Mouse (Mus musculus) left cerebral cortex, adult 2 months (tissue): ENCODE results near the gene Erap1. TPM values are rescaled to one million over a fixed set of nuclear protein-coding genes. Genes with fewer than 3 reads are reported as not detected.
"Not testable (repeated sequence)": the region's sequence is repeated elsewhere in the genome, so short reads cannot be mapped to it uniquely, and the experiment has no call there.

ENCODE experiments used
- DNase-seq, 2 experiments: peaks; one replicate each; pipeline ENCODE4 v3.0.0; 2021 to 2022; ENCODE audit warnings: low spot score in 2 of 2, mixed read lengths in 1 of 2; ENCODE audit errors: extremely low spot score in 1 of 2
- H3K27ac ChIP-seq: fragments of 200-600 bp; 2 replicates; pipeline ENCODE4 v1.8.1; 2022
- H3K4me3 ChIP-seq: fragments of 200-600 bp; 2 replicates; pipeline ENCODE4 v1.8.1; 2022
- CTCF ChIP-seq: fragments of 200-600 bp; IDR thresholded peaks from 2 replicates; pipeline ENCODE4 v1.8.1; 2022; ENCODE audit warnings: antibody characterized with exemption, mild to moderate bottlenecking, moderate library complexity
- intact Hi-C: fragments of 180-260 bp; cut with DNase I; formaldehyde crosslinking; loops from one replicate; pipeline ENCODE4 v1.15.1; 2025
- long read RNA-seq, 2 experiments: library from polyadenylated mRNA; stranded (forward); transcript quantifications; one replicate each; pipeline ENCODE4 v2.0.0; 2021; ENCODE audit warnings: borderline mapping rate in 2 of 2
- total RNA-seq, 2 experiments: library from RNA; stranded (reverse); gene quantifications; 2 replicates each; pipeline ENCODE4 v1.2.3; 2021

Gene Erap1
- 10 to 100 TPM; 11.0 to 15.1 TPM for total RNA-seq
- long read RNA-seq, experiment 1, full-length matches to known transcripts, result 5 of 6 reads
- long read RNA-seq, experiment 1, partial matches to known transcripts, result 1 of 6 reads
- long read RNA-seq, experiment 1, other reads (novel, unspliced or antisense), result 0 of 6 reads
- long read RNA-seq, experiment 2, full-length matches to known transcripts, result 3 of 4 reads
- long read RNA-seq, experiment 2, partial matches to known transcripts, result 1 of 4 reads
- long read RNA-seq, experiment 2, other reads (novel, unspliced or antisense), result 0 of 4 reads

GRCm38 (mm10) chr13:74638793-74639711 is at the start of gene Erap1:
Gene Erap1 (plus strand): TSS chr13:74639568.
- intact Hi-C loops, result loop anchor here (1.0 to 5.0 kb wide), 4 partner anchors 215 to 1158 kb away; no protein-coding TSS in a partner anchor
- peak within 1 kb of the TSS; percentile 81 for H3K27ac ChIP-seq
- peak within 1 kb of the TSS; percentile 71 for H3K4me3 ChIP-seq
- peak; percentile 85 for TF ChIP-seq CTCF
- peak; percentile 10 to 11 for DNase-seq

GRCm38 (mm10) chr13:74591401-74591821 is 48.0 kb upstream of the Erap1 start:
- H3K27ac ChIP-seq, intact Hi-C loops, H3K4me3 ChIP-seq, DNase-seq: not testable (repeated sequence)

GRCm38 (mm10) chr13:74591828-74592227 is 47.5 kb upstream of the Erap1 start:
- H3K4me3 ChIP-seq, H3K27ac ChIP-seq, DNase-seq, intact Hi-C loops: not testable (repeated sequence)

GRCm38 (mm10) chr13:74597022-74597421 is 42.3 kb upstream of the Erap1 start:
- intact Hi-C loops, DNase-seq, H3K4me3 ChIP-seq, H3K27ac ChIP-seq: not testable (repeated sequence)

GRCm38 (mm10) chr13:74601776-74602175 is 37.6 kb upstream of the Erap1 start:
- intact Hi-C loops, H3K27ac ChIP-seq, H3K4me3 ChIP-seq, DNase-seq: not testable (repeated sequence)

- intact Hi-C loops, result loop anchor here (5.0 kb wide), 1 partner anchor 55 kb away; no protein-coding TSS in a partner anchor
- H3K27ac ChIP-seq, result peak overlapping the region; percentile 80
- DNase-seq, result peak; percentile 69 to 82
- H3K4me3 ChIP-seq, result peak overlapping the region; percentile 49
These were observed 22.0 kb upstream of the Erap1 start for GRCm38 (mm10) chr13:74617163-74618019.

GRCm38 (mm10) chr13:74632327-74632726 is 7.0 kb upstream of the Erap1 start:
- intact Hi-C loops, result no loop called here
- TF ChIP-seq CTCF, result no peak
- no peak overlapping the region for H3K27ac ChIP-seq

GRCm38 (mm10) chr13:74632857-74633256 is 6.5 kb upstream of the Erap1 start:
- Histone ChIP-seq H3K4me3 (no peak overlapping the region), H3K27ac (no peak overlapping the region)
- no peak for TF ChIP-seq CTCF
- intact Hi-C loops, result no loop called here
- DNase-seq, result no peak

More at GRCm38 (mm10) chr13:74632327-74632726, 7.0 kb upstream of the Erap1 start:
- no peak for DNase-seq
- no peak overlapping the region for H3K4me3 ChIP-seq

GRCm38 (mm10) chr13:74639712-74640522 is 549 bp downstream of the Erap1 start:
- no peak for TF ChIP-seq CTCF
- peak overlapping the region; percentile 71 for H3K4me3 ChIP-seq
- H3K27ac ChIP-seq, result peak overlapping the region; percentile 81
- intact Hi-C loops, result loop anchor here (1.0 to 10.0 kb wide), 6 partner anchors 214 to 1377 kb away; partner anchors contain the start of gene Rfesd
- peak; percentile 64 to 68 for DNase-seq

- peak overlapping the region; percentile 71; the same call in 1 of the 2 replicates for H3K4me3 ChIP-seq
- not testable (repeated sequence) for DNase-seq, H3K27ac ChIP-seq
- intact Hi-C loops, result loop anchor here (5.0 to 10.0 kb wide), 2 partner anchors 474 to 1377 kb away; partner anchors contain the start of gene Rfesd
These were observed 1.2 kb downstream of the Erap1 start for GRCm38 (mm10) chr13:74640523-74640920.
